Mouse (Mus musculus) CD4-positive naive resting alpha-beta T cell, adult 76 days (primary cell): ENCODE data around the gene A430005L14Rik. TPM values are rescaled to one million over a fixed set of nuclear protein-coding genes. Genes with fewer than 3 reads are reported as not detected.

Source experiments
- total RNA-seq: library from RNA; stranded (reverse); gene quantifications from one replicate; pipeline ENCODE4 v1.2.4, GENCODE M21; 2023

Gene A430005L14Rik
- total RNA-seq: 17.3 TPM

DNA sequence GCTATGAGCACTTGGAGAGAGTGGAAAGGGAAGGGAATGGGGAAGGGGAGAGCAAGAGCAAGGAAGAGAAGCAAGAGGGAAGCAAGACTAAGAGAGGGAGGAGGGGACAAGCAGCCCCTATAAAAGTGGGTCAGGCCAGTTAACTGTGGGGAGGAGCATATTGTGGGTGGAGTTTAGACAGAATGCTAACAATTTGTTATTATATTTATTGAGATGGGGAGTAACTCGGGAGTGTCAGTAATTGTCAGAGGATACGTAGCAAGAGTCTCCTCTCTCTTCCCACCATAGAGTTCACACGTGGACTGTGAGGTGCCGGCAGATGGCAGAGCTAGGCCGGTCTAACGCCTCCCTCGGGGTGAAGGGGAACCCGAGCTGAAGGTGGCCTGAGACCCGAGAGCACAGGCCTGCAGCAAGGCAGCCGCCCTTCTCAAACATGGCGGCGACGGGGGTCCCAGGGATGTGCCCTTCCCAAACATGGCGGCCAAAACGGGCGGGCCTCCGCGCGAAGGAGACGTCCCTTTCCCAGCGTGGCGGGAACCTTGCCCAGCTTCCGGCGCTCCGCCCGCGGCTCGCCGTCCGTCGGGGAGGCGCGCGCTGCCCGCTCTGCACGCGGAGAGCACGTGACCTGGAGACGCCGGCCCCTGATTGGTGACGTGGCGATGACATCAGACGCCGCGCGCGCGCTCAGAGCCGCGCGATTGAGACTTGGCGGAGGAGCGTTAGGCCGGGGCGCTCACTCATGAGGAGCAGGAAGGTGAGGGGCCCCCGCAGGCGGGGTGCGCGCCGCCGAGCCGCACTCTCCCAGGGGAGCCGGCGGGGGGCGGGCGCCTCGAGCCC lies at the start of gene A430005L14Rik:
TSS of gene A430005L14Rik (plus strand) at position 669 of the 837 bp plus-strand sequence.

GRCm38 (mm10) chr4:153974431-153975291 lies 17.6 kb downstream of the A430005L14Rik start, which contains the start of the genes Dffb and Cep104:
Gene Dffb (minus strand): TSS chr4:153975126.
Gene Cep104 (plus strand): TSS chr4:153975194.

Other genes with a start within 250 kb of the A430005L14Rik start
- gene Dffb, start 17.9 kb downstream of the A430005L14Rik start, total RNA-seq: 30.2 TPM
- gene Cep104, start 18.0 kb downstream of the A430005L14Rik start, total RNA-seq: 15.7 TPM
- gene Lrrc47, start 54.5 kb downstream of the A430005L14Rik start, total RNA-seq: 69.8 TPM
- not detected for gene Smim1, start 69.0 kb downstream of the A430005L14Rik start, total RNA-seq
- gene Ccdc27, start 85.4 kb downstream of the A430005L14Rik start, total RNA-seq: not detected
- gene Trp73, start 183.0 kb downstream of the A430005L14Rik start, total RNA-seq: not detected
- 17.9 TPM for gene Wrap73, start 185.1 kb downstream of the A430005L14Rik start, total RNA-seq
- 177 TPM for gene Tprgl, start 203.4 kb downstream of the A430005L14Rik start, total RNA-seq
- 0.09 TPM for gene Megf6, start 213.5 kb downstream of the A430005L14Rik start, total RNA-seq